Mouse (Mus musculus) E14TG2a.4 (cell line): ENCODE results near the gene Shroom3.

Experiments used
- H3K27me3 ChIP-seq: 2 replicates; pipeline ENCODE4 v1.6.1; 2014; ENCODE audit warnings: low read length, control low read depth; ENCODE audit not compliant: insufficient read depth
- H3K36me3 ChIP-seq: 2 replicates; pipeline ENCODE4 v1.6.1; 2014; ENCODE audit warnings: low read length, control low read depth; ENCODE audit not compliant: insufficient read depth
- H3K4me1 ChIP-seq: replicated peaks from 2 replicates; pipeline ENCODE4 v1.6.1; 2014; ENCODE audit warnings: low read depth, low read length, control low read depth
- H3K4me3 ChIP-seq: replicated peaks from 2 replicates; pipeline ENCODE4 v1.5.1; 2014; ENCODE audit warnings: mild to moderate bottlenecking, low read length
- H3K9me3 ChIP-seq: 2 replicates; pipeline ENCODE4 v1.6.1; 2014; ENCODE audit warnings: low read length, control low read depth
- CTCF ChIP-seq: conservative IDR thresholded peaks from 2 replicates; pipeline ENCODE4 v1.5.1; 2014; ENCODE audit warnings: low read length
- NANOG ChIP-seq: IDR thresholded peaks from 2 replicates; pipeline ENCODE4 v1.6.1; 2014; ENCODE audit warnings: borderline replicate concordance, low read length, mixed read lengths
- POU5F1 ChIP-seq: IDR thresholded peaks from 2 replicates; pipeline ENCODE4 v1.6.1; 2014; ENCODE audit warnings: low read length, borderline replicate concordance

The Shroom3 gene

GRCm38 (mm10) chr5:92837311-92837710 is 154.1 kb downstream of the Shroom3 start:
- Histone ChIP-seq H3K27me3 (no peaks in the 10 kb centered on the region), H3K9me3 (no peaks in the 10 kb centered on the region), H3K4me1 (peaks cover 45% of the 10 kb centered on the region), H3K4me3 (no peak overlapping the region), H3K36me3 (no peaks in the 10 kb centered on the region)
- TF ChIP-seq POU5F1: no peak
- no peak for TF ChIP-seq CTCF
- no peak for TF ChIP-seq NANOG

GRCm38 (mm10) chr5:92838351-92838784 is 155.1 kb downstream of the Shroom3 start:
- no peak overlapping the region for H3K4me3 ChIP-seq
- no peaks in the 10 kb centered on the region for H3K9me3 ChIP-seq
- TF ChIP-seq CTCF (no peak), POU5F1 (no peak), NANOG (no peak)
- peaks cover 56% of the 10 kb centered on the region for H3K4me1 ChIP-seq
- no peaks in the 10 kb centered on the region for H3K36me3 ChIP-seq
- H3K27me3 ChIP-seq: no peaks in the 10 kb centered on the region

DNA sequence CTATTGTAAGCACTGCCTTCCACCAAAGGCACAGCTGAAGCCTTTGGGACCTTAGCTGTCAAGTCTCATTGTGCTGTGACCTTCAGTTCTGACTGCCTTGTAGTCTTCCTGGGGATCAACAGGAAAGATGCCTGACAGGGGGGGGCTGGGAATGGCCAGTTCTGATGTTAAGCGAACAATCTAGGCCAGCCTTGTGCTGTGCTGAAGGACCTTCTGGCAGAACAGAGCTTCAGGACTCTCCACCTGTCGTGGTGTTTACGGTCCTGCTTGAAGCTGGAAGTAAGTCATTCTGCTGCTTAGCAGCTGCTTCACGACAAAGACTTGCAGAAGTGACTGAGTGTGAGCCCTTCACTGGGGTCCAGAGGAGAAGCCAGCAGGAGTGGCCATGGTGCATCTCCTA is 156.1 kb downstream of the Shroom3 start:
- TF ChIP-seq NANOG (peak; percentile 20; the same call in 1 of the 2 replicates), POU5F1 (no peak), CTCF (no peak)
- no peaks in the 10 kb centered on the region for H3K27me3 ChIP-seq
- peaks cover 65% of the 10 kb centered on the region for H3K4me1 ChIP-seq
- H3K4me3 ChIP-seq: no peak overlapping the region
- H3K36me3 ChIP-seq: no peaks in the 10 kb centered on the region
- H3K9me3 ChIP-seq: no peaks in the 10 kb centered on the region

GRCm38 (mm10) chr5:92841474-92841873 is 158.2 kb downstream of the Shroom3 start:
- no peak for TF ChIP-seq CTCF

GRCm38 (mm10) chr5:92842417-92842816 is 159.2 kb downstream of the Shroom3 start:
- Histone ChIP-seq H3K4me1 (peaks cover 60% of the 10 kb centered on the region), H3K36me3 (no peaks in the 10 kb centered on the region), H3K27me3 (no peaks in the 10 kb centered on the region), H3K4me3 (no peak overlapping the region), H3K9me3 (no peaks in the 10 kb centered on the region)
- TF ChIP-seq CTCF (no peak), NANOG (no peak), POU5F1 (no peak)

More at GRCm38 (mm10) chr5:92841474-92841873, 158.2 kb downstream of the Shroom3 start:
- H3K27me3 ChIP-seq: no peaks in the 10 kb centered on the region
- no peaks in the 10 kb centered on the region for H3K36me3 ChIP-seq
- peaks cover 60% of the 10 kb centered on the region for H3K4me1 ChIP-seq
- no peaks in the 10 kb centered on the region for H3K9me3 ChIP-seq
- H3K4me3 ChIP-seq: no peak overlapping the region

GRCm38 (mm10) chr5:92842881-92843280 is 159.6 kb downstream of the Shroom3 start:
- Histone ChIP-seq H3K9me3 (no peaks in the 10 kb centered on the region), H3K27me3 (no peaks in the 10 kb centered on the region), H3K4me3 (no peak overlapping the region), H3K36me3 (no peaks in the 10 kb centered on the region), H3K4me1 (peaks cover 60% of the 10 kb centered on the region)
- TF ChIP-seq POU5F1 (no peak), NANOG (no peak), CTCF (no peak)

DNA sequence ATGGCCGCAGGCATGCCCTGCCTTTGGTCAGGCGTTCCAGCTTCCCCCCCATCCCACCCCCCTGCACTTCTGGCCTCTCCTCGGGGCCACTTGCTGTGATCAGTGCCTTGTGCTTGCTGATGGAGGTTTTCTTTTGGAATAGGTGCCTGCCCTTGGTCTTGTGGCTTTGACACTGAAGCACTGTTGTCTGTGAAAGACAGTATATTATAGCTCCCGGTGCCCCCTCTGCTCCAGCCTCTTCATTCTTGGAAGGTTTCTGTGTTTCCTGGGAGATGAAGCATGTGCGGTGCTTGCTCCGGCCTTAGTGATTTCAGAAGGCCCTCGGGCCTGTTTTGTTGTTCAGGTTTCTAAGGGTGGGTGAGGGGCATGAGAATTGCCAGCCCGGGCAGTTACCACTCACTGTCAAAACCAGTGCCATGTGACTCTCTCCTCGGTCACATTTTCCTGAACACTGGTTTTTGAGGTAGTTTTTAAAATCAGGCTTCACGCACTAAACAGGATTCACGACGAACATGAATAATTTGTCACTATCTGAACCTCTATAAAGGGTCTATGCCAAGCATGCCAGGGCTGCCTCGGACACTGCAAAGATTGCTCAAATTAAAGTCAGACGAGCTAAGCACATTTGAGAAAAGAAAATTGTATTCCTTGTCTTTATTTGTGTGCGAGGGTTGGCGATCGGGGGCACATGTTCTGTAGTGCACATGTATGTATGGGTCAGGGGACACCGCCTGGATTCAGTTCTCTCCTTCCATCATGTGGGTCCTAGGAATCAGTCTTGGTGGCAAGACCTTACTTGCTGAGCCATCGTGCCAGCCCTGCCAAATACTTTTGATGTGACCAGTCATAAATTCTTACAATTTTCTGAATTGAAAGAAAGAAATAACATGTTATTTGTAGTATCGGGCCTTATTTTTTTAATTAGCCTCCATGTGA is 160.9 kb downstream of the Shroom3 start:
- no peaks in the 10 kb centered on the region for H3K27me3 ChIP-seq
- no peaks in the 10 kb centered on the region for H3K36me3 ChIP-seq
- TF ChIP-seq NANOG: no peak
- TF ChIP-seq POU5F1: no peak
- no peak for TF ChIP-seq CTCF
- no peaks in the 10 kb centered on the region for H3K9me3 ChIP-seq
- H3K4me1 ChIP-seq: peaks cover 59% of the 10 kb centered on the region
- no peak overlapping the region for H3K4me3 ChIP-seq

DNA sequence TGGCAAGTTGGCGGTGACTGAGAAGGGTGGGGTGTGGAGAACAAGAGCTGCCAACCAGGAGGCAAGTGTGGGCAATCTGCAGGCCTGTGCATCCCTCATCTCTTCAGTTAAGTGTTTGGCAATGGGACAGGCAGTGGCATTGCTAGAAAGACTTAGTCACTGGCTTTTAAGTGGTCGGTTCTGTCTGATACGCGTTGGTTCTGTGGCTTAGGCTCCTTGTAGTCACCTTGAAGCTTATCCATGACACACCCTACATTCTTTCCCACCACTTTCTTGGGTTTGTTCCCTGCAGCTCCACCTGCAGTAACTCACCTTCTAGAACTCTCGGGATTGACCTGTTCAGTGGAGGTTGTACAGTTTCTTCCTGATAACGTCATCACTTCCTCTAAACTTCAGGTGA is 166.5 kb downstream of the Shroom3 start:
- no peaks in the 10 kb centered on the region for H3K36me3 ChIP-seq
- TF ChIP-seq POU5F1 (no peak), NANOG (no peak)
- peaks cover 41% of the 10 kb centered on the region for H3K4me1 ChIP-seq
- H3K27me3 ChIP-seq: no peaks in the 10 kb centered on the region
- H3K4me3 ChIP-seq: no peak overlapping the region
- no peaks in the 10 kb centered on the region for H3K9me3 ChIP-seq

GRCm38 (mm10) chr5:92850925-92851324 is 167.7 kb downstream of the Shroom3 start:
- Histone ChIP-seq H3K9me3 (no peaks in the 10 kb centered on the region), H3K4me1 (peaks cover 49% of the 10 kb centered on the region), H3K27me3 (no peaks in the 10 kb centered on the region), H3K36me3 (no peaks in the 10 kb centered on the region), H3K4me3 (no peak overlapping the region)
- TF ChIP-seq POU5F1 (no peak), CTCF (no peak), NANOG (no peak)
